Mouse (Mus musculus) forebrain, embryonic 13.5 days (tissue): ENCODE results near the gene Hspe1. TPM values are rescaled to one million over a fixed set of nuclear protein-coding genes. Genes with fewer than 3 reads are reported as not detected.

Source experiments
- ATAC-seq: fragments of 200-750 bp; cut with Nextera tagmentation; 2 replicates; pipeline ENCODE4 v1.8.0; 2017
- H3K27ac ChIP-seq: fragments of 300-500 bp; sonication (generic); 2 replicates; pipeline ENCODE4 v1.5.1; 2015; ENCODE audit warnings: inconsistent platforms, mild to moderate bottlenecking, moderate library complexity
- H3K27me3 ChIP-seq: fragments of 300-500 bp; sonication (generic); 2 replicates; pipeline ENCODE4 v1.6.1; 2015; ENCODE audit warnings: mild to moderate bottlenecking, inconsistent platforms
- H3K36me3 ChIP-seq: fragments of 300-500 bp; sonication (generic); 2 replicates; pipeline ENCODE4 v1.6.1; 2015; ENCODE audit warnings: mild to moderate bottlenecking, inconsistent platforms; ENCODE audit not compliant: poor library complexity, severe bottlenecking
- H3K4me1 ChIP-seq: fragments of 300-500 bp; sonication (generic); 2 replicates; pipeline ENCODE4 v1.6.1; 2015; ENCODE audit warnings: inconsistent platforms
- H3K4me2 ChIP-seq: fragments of 300-500 bp; sonication (generic); 2 replicates; pipeline ENCODE4 v1.6.1; 2015; ENCODE audit warnings: inconsistent platforms, mild to moderate bottlenecking, moderate library complexity
- H3K4me3 ChIP-seq: fragments of 300-500 bp; sonication (generic); 2 replicates; pipeline ENCODE4 v1.5.1; 2015; ENCODE audit warnings: mild to moderate bottlenecking, inconsistent platforms
- H3K9ac ChIP-seq: fragments of 300-500 bp; sonication (generic); 2 replicates; pipeline ENCODE4 v1.6.1; 2015; ENCODE audit warnings: mild to moderate bottlenecking, inconsistent platforms
- H3K9me3 ChIP-seq: fragments of 300-500 bp; sonication (generic); replicated peaks from 2 replicates; pipeline ENCODE4 v1.6.1; 2016; ENCODE audit warnings: inconsistent platforms
- WGBS: fragments of 180-500 bp; shearing (Covaris S2); methylation state at CpG from one replicate; pipeline ENCODE4 v1.1.7; 2015; 5-methylcytosine and 5-hydroxymethylcytosine counted together
- polyA plus RNA-seq: library from polyadenylated mRNA; unstranded; fragments of >200 nt; fragmentation: Nextera tagmentation; extraction: Ambion mirVana; gene quantifications from 2 replicates; pipeline ENCODE4 v1.2.1, GENCODE M21; 2015

The Hspe1 gene
- polyA plus RNA-seq: 360 and 397 TPM in 2 replicates

GRCm38 (mm10) chr1:55087932-55088610 is at the start of gene Hspe1, which contains the start of gene Hspd1:
Gene Hspe1, plus strand, starts transcription at chr1:55088132.
Gene Hspd1, minus strand, starts transcription at chr1:55088243.
- Histone ChIP-seq H3K4me2 (peak within 1 kb of the TSS; percentile 93), H3K36me3 (peaks cover 45% of the 10 kb centered on the region), H3K27ac (peak within 1 kb of the TSS; percentile 95), H3K9ac (peak within 1 kb of the TSS; percentile 94), H3K4me3 (peak within 1 kb of the TSS; percentile 94), H3K27me3 (no peaks in the 10 kb centered on the region), H3K9me3 (no peaks in the 10 kb centered on the region), H3K4me1 (peaks cover 48% of the 10 kb centered on the region)
- peak; percentile 96 for ATAC-seq
- under 1% methylated on average over 75 of the region's 76 CpGs for WGBS

GRCm38 (mm10) chr1:55039944-55040343 is 48.0 kb upstream of the Hspe1 start:
- Histone ChIP-seq H3K36me3 (no peaks in the 10 kb centered on the region), H3K27ac (no peak overlapping the region), H3K4me1 (no peaks in the 10 kb centered on the region), H3K9me3 (no peaks in the 10 kb centered on the region), H3K4me3 (no peak overlapping the region), H3K9ac (no peak overlapping the region), H3K4me2 (no peak overlapping the region), H3K27me3 (no peaks in the 10 kb centered on the region)
- ATAC-seq: no peak
- WGBS: 95% methylated on average over 1 of the region's 1 CpGs

- no peak overlapping the region for H3K4me2 ChIP-seq
- ATAC-seq: no peak
- no peaks in the 10 kb centered on the region for H3K36me3 ChIP-seq
- H3K9me3 ChIP-seq: no peaks in the 10 kb centered on the region
- H3K4me1 ChIP-seq: no peaks in the 10 kb centered on the region
- no peaks in the 10 kb centered on the region for H3K27me3 ChIP-seq
- H3K27ac ChIP-seq: no peak overlapping the region
- WGBS: 92% methylated on average over 4 of the region's 4 CpGs
- H3K9ac ChIP-seq: no peak overlapping the region
- no peak overlapping the region for H3K4me3 ChIP-seq
Observed at GRCm38 (mm10) chr1:55041691-55042090, 46.2 kb upstream of the Hspe1 start.

GRCm38 (mm10) chr1:55042246-55042645 is 45.7 kb upstream of the Hspe1 start:
- Histone ChIP-seq H3K9ac (no peak overlapping the region), H3K4me3 (no peak overlapping the region)
- 76% methylated on average over 1 of the region's 1 CpGs for WGBS

GRCm38 (mm10) chr1:55043164-55043563 is 44.8 kb upstream of the Hspe1 start:
- H3K36me3 ChIP-seq: no peaks in the 10 kb centered on the region
- no peak overlapping the region for H3K4me3 ChIP-seq
- H3K27ac ChIP-seq: no peak overlapping the region
- no peaks in the 10 kb centered on the region for H3K4me1 ChIP-seq
- no peak for ATAC-seq
- 82% methylated on average over 3 of the region's 3 CpGs for WGBS
- H3K4me2 ChIP-seq: no peak overlapping the region
- H3K9me3 ChIP-seq: no peaks in the 10 kb centered on the region
- H3K27me3 ChIP-seq: no peaks in the 10 kb centered on the region
- no peak overlapping the region for H3K9ac ChIP-seq

More at GRCm38 (mm10) chr1:55042246-55042645, 45.7 kb upstream of the Hspe1 start:
- no peaks in the 10 kb centered on the region for H3K36me3 ChIP-seq
- H3K27me3 ChIP-seq: no peaks in the 10 kb centered on the region
- no peaks in the 10 kb centered on the region for H3K9me3 ChIP-seq
- H3K4me1 ChIP-seq: no peaks in the 10 kb centered on the region
- no peak overlapping the region for H3K27ac ChIP-seq
- no peak for ATAC-seq
- H3K4me2 ChIP-seq: no peak overlapping the region

GRCm38 (mm10) chr1:55048841-55049587 is 38.9 kb upstream of the Hspe1 start:
- Histone ChIP-seq H3K36me3 (no peaks in the 10 kb centered on the region), H3K27ac (no peak overlapping the region), H3K4me3 (no peak overlapping the region), H3K27me3 (peaks cover 9% of the 10 kb centered on the region; the same call in 1 of the 2 replicates), H3K4me2 (no peak overlapping the region), H3K9me3 (no peaks in the 10 kb centered on the region), H3K9ac (no peak overlapping the region), H3K4me1 (peaks cover 13% of the 10 kb centered on the region)
- WGBS: 69% methylated on average over 4 of the region's 4 CpGs
- no peak for ATAC-seq

- H3K4me1 ChIP-seq: peaks cover 16% of the 10 kb centered on the region
- H3K27me3 ChIP-seq: peaks cover 9% of the 10 kb centered on the region; the same call in 1 of the 2 replicates
- no peak overlapping the region for H3K27ac ChIP-seq
- peak overlapping the region; percentile 83 for H3K4me2 ChIP-seq
- no peaks in the 10 kb centered on the region for H3K9me3 ChIP-seq
- no peak for ATAC-seq
- WGBS: 75% methylated on average over 3 of the region's 3 CpGs
- H3K36me3 ChIP-seq: peaks cover 5% of the 10 kb centered on the region; the same call in 1 of the 2 replicates
- peak overlapping the region; percentile 68 for H3K9ac ChIP-seq
- H3K4me3 ChIP-seq: peak overlapping the region; percentile 83
Observed at GRCm38 (mm10) chr1:55051671-55052070, 36.3 kb upstream of the Hspe1 start.

GRCm38 (mm10) chr1:55052355-55052953 is 35.5 kb upstream of the Hspe1 start, which contains the start of gene Coq10b:
Gene Coq10b, plus strand, starts transcription at chr1:55052770.
- Histone ChIP-seq H3K4me3 (peak within 1 kb of the TSS; percentile 83), H3K36me3 (peaks cover 8% of the 10 kb centered on the region; the same call in 1 of the 2 replicates), H3K27ac (peak within 1 kb of the TSS; percentile 49), H3K4me1 (peaks cover 16% of the 10 kb centered on the region), H3K9ac (peak within 1 kb of the TSS; percentile 78), H3K4me2 (peak within 1 kb of the TSS; percentile 83), H3K9me3 (no peaks in the 10 kb centered on the region), H3K27me3 (peaks cover 9% of the 10 kb centered on the region; the same call in 1 of the 2 replicates)
- under 1% methylated on average over 44 of the region's 46 CpGs for WGBS
- ATAC-seq: peak; percentile 100

- H3K9ac ChIP-seq: peak overlapping the region; percentile 78
- under 1% methylated on average over 42 of the region's 42 CpGs for WGBS
- no peaks in the 10 kb centered on the region for H3K9me3 ChIP-seq
- peak overlapping the region; percentile 83 for H3K4me2 ChIP-seq
- H3K27me3 ChIP-seq: peaks cover 9% of the 10 kb centered on the region; the same call in 1 of the 2 replicates
- H3K4me1 ChIP-seq: peaks cover 16% of the 10 kb centered on the region
- ATAC-seq: no peak
- H3K4me3 ChIP-seq: peak overlapping the region; percentile 83
- peak overlapping the region; percentile 49; the same call in 1 of the 2 replicates for H3K27ac ChIP-seq
- peaks cover 8% of the 10 kb centered on the region; the same call in 1 of the 2 replicates for H3K36me3 ChIP-seq
Observed at GRCm38 (mm10) chr1:55053005-55053404, 34.9 kb upstream of the Hspe1 start.

- no peak for ATAC-seq
- WGBS: 79% methylated on average over 4 of the region's 4 CpGs
- H3K9ac ChIP-seq: peak overlapping the region; percentile 78
Observed at GRCm38 (mm10) chr1:55053596-55053995, 34.3 kb upstream of the Hspe1 start.

GRCm38 (mm10) chr1:55055322-55056115 is 32.4 kb upstream of the Hspe1 start:
- H3K27me3 ChIP-seq: peaks cover 9% of the 10 kb centered on the region; the same call in 1 of the 2 replicates
- peaks cover 16% of the 10 kb centered on the region for H3K4me1 ChIP-seq
- ATAC-seq: no peak
- 85% methylated on average over 5 of the region's 5 CpGs for WGBS
- peaks cover 8% of the 10 kb centered on the region; the same call in 1 of the 2 replicates for H3K36me3 ChIP-seq
- no peaks in the 10 kb centered on the region for H3K9me3 ChIP-seq
- no peak overlapping the region for H3K9ac ChIP-seq
- no peak overlapping the region for H3K4me3 ChIP-seq
- no peak overlapping the region for H3K4me2 ChIP-seq
- no peak overlapping the region for H3K27ac ChIP-seq

More at GRCm38 (mm10) chr1:55053596-55053995, 34.3 kb upstream of the Hspe1 start:
- Histone ChIP-seq H3K4me3 (peak overlapping the region; percentile 83), H3K9me3 (no peaks in the 10 kb centered on the region), H3K36me3 (peaks cover 8% of the 10 kb centered on the region; the same call in 1 of the 2 replicates), H3K4me2 (peak overlapping the region; percentile 83), H3K27me3 (peaks cover 9% of the 10 kb centered on the region; the same call in 1 of the 2 replicates), H3K4me1 (peaks cover 16% of the 10 kb centered on the region), H3K27ac (no peak overlapping the region)
